Mouse (Mus musculus) MEL (cell line): ENCODE results near the gene E330021D16Rik. TPM values are rescaled to one million over a fixed set of nuclear protein-coding genes. Genes with fewer than 3 reads are reported as not detected.

ENCODE experiments used
- DNase-seq: peaks from one replicate; pipeline ENCODE4 v3.0.0; 2011; ENCODE audit warnings: low read depth, low spot score
- H3K27ac ChIP-seq: 2 replicates; pipeline ENCODE4 v1.5.1; 2012; ENCODE audit warnings: low read depth, mild to moderate bottlenecking, control low read depth, low read length, moderate library complexity; ENCODE audit not compliant: control insufficient read depth
- H3K27me3 ChIP-seq, 2 experiments: fragments of 150-350 bp in 1 of 2; sonication (generic) in 1 of 2; 2 replicates each; pipeline ENCODE4 v1.6.1; 2012; ENCODE audit warnings: low read length in 2 of 2, mild to moderate bottlenecking in 2 of 2, improper control_type of control experiment in 1 of 2, moderate library complexity in 1 of 2; ENCODE audit not compliant: insufficient read depth in 2 of 2, control insufficient read depth in 1 of 2
- H3K36me3 ChIP-seq, 2 experiments: 2 replicates each; pipeline ENCODE4 v1.6.1; 2012 to 2014; ENCODE audit warnings: low read length in 2 of 2, improper control_type of control experiment in 1 of 2, inconsistent platforms in 1 of 2, mild to moderate bottlenecking in 1 of 2; ENCODE audit not compliant: insufficient read depth in 2 of 2, control insufficient read depth in 1 of 2
- H3K4me1 ChIP-seq, 2 experiments: fragments of 150-350 bp in 1 of 2; sonication (generic) in 1 of 2; 2 replicates each; pipeline ENCODE4 v1.6.1; 2012; ENCODE audit warnings: low read length in 2 of 2, improper control_type of control experiment in 1 of 2, mild to moderate bottlenecking in 1 of 2; ENCODE audit not compliant: insufficient read depth in 2 of 2, control insufficient read depth in 1 of 2
- H3K4me3 ChIP-seq, 2 experiments: fragments of 150-350 bp in 1 of 2; sonication (generic) in 1 of 2; 2 replicates each; pipeline ENCODE4 v1.5.1; 2012; ENCODE audit warnings: low read depth in 2 of 2, low read length in 2 of 2, mild to moderate bottlenecking in 2 of 2, moderate library complexity in 2 of 2, control low read depth in 1 of 2, improper control_type of control experiment in 1 of 2; ENCODE audit not compliant: control insufficient read depth in 1 of 2, insufficient read depth in 1 of 2
- H3K79me2 ChIP-seq: 2 replicates; pipeline ENCODE4 v1.6.1; 2012; ENCODE audit warnings: mild to moderate bottlenecking, low read length, moderate library complexity; ENCODE audit not compliant: control insufficient read depth, poor library complexity, insufficient read depth
- H3K9ac ChIP-seq: 2 replicates; pipeline ENCODE4 v1.6.1; 2012; ENCODE audit warnings: low read depth, mild to moderate bottlenecking, control low read depth, low read length, moderate library complexity; ENCODE audit not compliant: control insufficient read depth, poor library complexity, severe bottlenecking
- H3K9me3 ChIP-seq: fragments of 150-350 bp; sonication (generic); replicated peaks from 2 replicates; pipeline ENCODE4 v1.6.1; 2012; ENCODE audit warnings: mild to moderate bottlenecking, low read length, improper control_type of control experiment, moderate library complexity; ENCODE audit not compliant: insufficient read depth
- BHLHE40 ChIP-seq: IDR thresholded peaks from 2 replicates; pipeline ENCODE4 v1.6.1; 2012; ENCODE audit warnings: low read depth, mild to moderate bottlenecking, inconsistent platforms, low read length, improper control_type of control experiment, borderline replicate concordance
- CTCF ChIP-seq, 3 experiments: IDR thresholded peaks in 2 of 3; conservative IDR thresholded peaks in 1 of 3; 2 replicates each; pipeline ENCODE4 v1.5.1; 2011 to 2012; ENCODE audit warnings: low read length in 3 of 3, low read depth in 2 of 3, mild to moderate bottlenecking in 2 of 3, improper control_type of control experiment in 1 of 3, inconsistent platforms in 1 of 3, mixed read lengths in 1 of 3, moderate library complexity in 1 of 3; ENCODE audit not compliant: control insufficient read depth in 1 of 3, insufficient read depth in 1 of 3, poor library complexity in 1 of 3, severe bottlenecking in 1 of 3
- E2F4 ChIP-seq: IDR thresholded peaks from 2 replicates; pipeline ENCODE4 v1.6.1; 2011; ENCODE audit warnings: low read depth, low read length, improper control_type of control experiment, borderline replicate concordance
- ETS1 ChIP-seq: IDR thresholded peaks from 2 replicates; pipeline ENCODE4 v1.6.1; 2012; ENCODE audit warnings: low read depth, mild to moderate bottlenecking, inconsistent platforms, low read length, improper control_type of control experiment, moderate library complexity
- GABPA ChIP-seq: IDR thresholded peaks from 2 replicates; pipeline ENCODE4 v1.6.1; 2012; ENCODE audit warnings: low read depth, mild to moderate bottlenecking, inconsistent platforms, low read length, improper control_type of control experiment, moderate library complexity
- GATA1 ChIP-seq: IDR thresholded peaks from 2 replicates; pipeline ENCODE4 v1.6.1; 2011; ENCODE audit warnings: low read depth, low read length, improper control_type of control experiment
- HCFC1 ChIP-seq: IDR thresholded peaks from 2 replicates; pipeline ENCODE4 v1.6.1; 2012; ENCODE audit warnings: low read depth, mild to moderate bottlenecking, inconsistent platforms, low read length, improper control_type of control experiment, moderate library complexity
- JUND ChIP-seq: IDR thresholded peaks from 2 replicates; pipeline ENCODE4 v1.6.1; 2011; ENCODE audit warnings: low read depth, mild to moderate bottlenecking, improper control_type of control experiment, low read length
- MAZ ChIP-seq: IDR thresholded peaks from 2 replicates; pipeline ENCODE4 v1.6.1; 2012; ENCODE audit warnings: low read depth, mild to moderate bottlenecking, inconsistent platforms, low read length, improper control_type of control experiment
- MEF2A ChIP-seq: IDR thresholded peaks from 2 replicates; pipeline ENCODE4 v1.6.1; 2014; ENCODE audit warnings: low read depth, mild to moderate bottlenecking, inconsistent platforms, low read length, improper control_type of control experiment; ENCODE audit not compliant: poor library complexity, insufficient replicate concordance, severe bottlenecking; ENCODE audit errors: extremely low read depth
- MXI1 ChIP-seq: IDR thresholded peaks from 2 replicates; pipeline ENCODE4 v1.6.1; 2011; ENCODE audit warnings: mild to moderate bottlenecking, low read depth, low read length, improper control_type of control experiment
- MYB ChIP-seq: IDR thresholded peaks from 2 replicates; pipeline ENCODE4 v1.6.1; 2011; ENCODE audit warnings: mild to moderate bottlenecking, low read depth, low read length, improper control_type of control experiment
- POLR2A ChIP-seq, 2 experiments: IDR thresholded peaks; 2 replicates each; pipeline ENCODE4 v1.6.1; 2011 to 2012; ENCODE audit warnings: low read length in 2 of 2, mild to moderate bottlenecking in 2 of 2, control low read depth in 1 of 2, improper control_type of control experiment in 1 of 2, low read depth in 1 of 2, moderate library complexity in 1 of 2; ENCODE audit not compliant: control insufficient read depth in 1 of 2, insufficient read depth in 1 of 2, poor library complexity in 1 of 2
- POLR2AphosphoS2 ChIP-seq: IDR thresholded peaks from 2 replicates; pipeline ENCODE4 v1.6.1; 2011; ENCODE audit warnings: low read length, improper control_type of control experiment
- RAD21 ChIP-seq: IDR thresholded peaks from 2 replicates; pipeline ENCODE4 v1.6.1; 2011; ENCODE audit warnings: mild to moderate bottlenecking, low read depth, low read length, improper control_type of control experiment
- SMC3 ChIP-seq: IDR thresholded peaks from 2 replicates; pipeline ENCODE4 v1.6.1; 2011; ENCODE audit warnings: low read depth, low read length, improper control_type of control experiment
- TAL1 ChIP-seq: IDR thresholded peaks from 2 replicates; pipeline ENCODE4 v1.6.1; 2012; ENCODE audit warnings: mild to moderate bottlenecking, inconsistent platforms, low read length, moderate library complexity, mixed read lengths
- TCF12 ChIP-seq: IDR thresholded peaks from 2 replicates; pipeline ENCODE4 v1.6.1; 2014; ENCODE audit warnings: low read depth, mild to moderate bottlenecking, inconsistent platforms, low read length, improper control_type of control experiment, moderate library complexity
- UBTF ChIP-seq: IDR thresholded peaks from 2 replicates; pipeline ENCODE4 v1.6.1; 2012; ENCODE audit warnings: low read depth, mild to moderate bottlenecking, inconsistent platforms, low read length, improper control_type of control experiment, moderate library complexity, borderline replicate concordance; ENCODE audit not compliant: insufficient read depth
- USF1 ChIP-seq: IDR thresholded peaks from 2 replicates; pipeline ENCODE4 v1.6.1; 2014; ENCODE audit warnings: low read depth, mild to moderate bottlenecking, inconsistent platforms, low read length, improper control_type of control experiment, moderate library complexity
- USF2 ChIP-seq, 2 experiments: IDR thresholded peaks; 2 replicates each; pipeline ENCODE4 v1.6.1; 2011 to 2012; ENCODE audit warnings: improper control_type of control experiment in 2 of 2, low read length in 2 of 2, borderline replicate concordance in 1 of 2, inconsistent platforms in 1 of 2, low read depth in 1 of 2, mild to moderate bottlenecking in 1 of 2; ENCODE audit not compliant: insufficient read depth in 1 of 2
- ZKSCAN1 ChIP-seq: IDR thresholded peaks from 2 replicates; pipeline ENCODE4 v1.6.1; 2012; ENCODE audit warnings: low read depth, mild to moderate bottlenecking, inconsistent platforms, low read length, improper control_type of control experiment, moderate library complexity
- polyA plus RNA-seq, 2 experiments: library from polyadenylated mRNA; stranded (reverse) in 1 of 2; unstranded in 1 of 2; fragments of >175 nt in 1 of 2; fragments of >200 nt in 1 of 2; gene quantifications; 2 replicates each; pipeline versions ENCODE4 v1.2.1 to v1.2.4; 2012; ENCODE audit warnings: low replicate concordance in 2 of 2, low read depth in 1 of 2; ENCODE audit not compliant: insufficient read length in 2 of 2, insufficient read depth in 1 of 2, missing spikeins in 1 of 2
- total RNA-seq: library from RNA; depleted of rRNA; stranded (reverse); fragments of 300-350 nt; gene quantifications from 2 replicates; pipeline ENCODE4 v1.2.3, GENCODE M21; 2012

E330021D16Rik gene
- total and polyA plus RNA-seq, 3 experiments = not detected

DNA sequence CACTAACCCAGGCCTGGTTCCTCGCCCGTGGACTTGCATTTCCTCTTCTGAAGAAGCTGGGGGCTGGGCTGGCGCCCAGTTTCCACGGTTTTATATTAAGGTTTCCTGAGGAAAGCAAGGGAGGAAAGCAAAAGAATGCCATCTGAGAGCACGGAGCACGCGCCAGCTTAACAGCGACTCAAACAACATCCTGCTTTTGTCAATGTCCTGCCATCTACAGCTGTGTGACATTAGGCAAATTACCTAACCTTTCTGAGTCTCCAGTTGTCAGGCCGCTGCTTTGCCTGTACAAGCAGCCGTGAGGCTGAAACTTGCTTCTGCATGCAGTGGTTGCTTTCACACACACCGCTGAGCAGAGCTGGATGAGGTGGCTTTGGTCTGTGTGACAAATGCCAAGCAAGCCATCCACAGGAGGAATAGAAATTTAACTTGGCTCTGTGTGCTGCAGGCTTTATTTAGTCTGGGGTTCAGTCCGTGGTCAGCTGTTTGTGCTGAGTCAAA, 48.8 kb upstream of the E330021D16Rik start:
- no peak for DNase-seq
- no peak for TF ChIP-seq RAD21
- Histone ChIP-seq H3K4me1 (peaks cover 0 to 21% of the 10 kb centered on the region in 2 experiments; a peak in 2 of 4 replicates), H3K79me2 (no peaks in the 10 kb centered on the region; the same call in 1 of the 2 replicates), H3K27me3 (no peaks in the 10 kb centered on the region), H3K4me3 (no peak overlapping the region), H3K9ac (no peak overlapping the region), H3K36me3 (peaks cover 0 to 27% of the 10 kb centered on the region in 2 experiments; a peak in 2 of 4 replicates), H3K9me3 (no peaks in the 10 kb centered on the region), H3K27ac (no peak overlapping the region)

DNA sequence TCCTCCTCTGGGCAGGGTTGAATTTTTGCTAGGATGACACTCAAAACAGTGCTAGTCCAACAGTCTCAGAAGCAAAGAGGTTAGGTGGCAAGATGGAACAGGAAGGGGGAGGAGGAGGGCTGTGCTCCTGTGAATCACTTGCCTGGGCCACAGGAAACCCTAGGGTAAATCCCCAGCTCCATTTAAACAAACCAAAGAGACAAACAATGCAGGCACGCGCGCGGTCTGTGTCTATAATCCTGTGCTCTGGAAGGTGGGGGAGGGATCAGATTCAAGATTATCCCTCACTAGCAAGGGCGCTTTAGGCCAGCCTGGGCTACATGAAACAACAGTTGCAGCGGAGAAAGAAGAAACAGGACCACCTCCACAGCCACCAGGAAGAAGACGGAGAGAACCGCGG, 48.1 kb upstream of the E330021D16Rik start:
- DNase-seq = no peak
- no peak overlapping the region for H3K27ac ChIP-seq
- H3K4me3 ChIP-seq = no peak overlapping the region
- H3K79me2 ChIP-seq = no peaks in the 10 kb centered on the region; the same call in 1 of the 2 replicates
- peaks cover 0 to 22% of the 10 kb centered on the region in 2 experiments; a peak in 2 of 4 replicates for H3K36me3 ChIP-seq
- H3K27me3 ChIP-seq = no peaks in the 10 kb centered on the region
- peaks cover 0 to 16% of the 10 kb centered on the region in 2 experiments; a peak in 2 of 4 replicates for H3K4me1 ChIP-seq
- H3K9ac ChIP-seq = no peak overlapping the region
- TF ChIP-seq BHLHE40 = no peak
- no peaks in the 10 kb centered on the region for H3K9me3 ChIP-seq

DNA sequence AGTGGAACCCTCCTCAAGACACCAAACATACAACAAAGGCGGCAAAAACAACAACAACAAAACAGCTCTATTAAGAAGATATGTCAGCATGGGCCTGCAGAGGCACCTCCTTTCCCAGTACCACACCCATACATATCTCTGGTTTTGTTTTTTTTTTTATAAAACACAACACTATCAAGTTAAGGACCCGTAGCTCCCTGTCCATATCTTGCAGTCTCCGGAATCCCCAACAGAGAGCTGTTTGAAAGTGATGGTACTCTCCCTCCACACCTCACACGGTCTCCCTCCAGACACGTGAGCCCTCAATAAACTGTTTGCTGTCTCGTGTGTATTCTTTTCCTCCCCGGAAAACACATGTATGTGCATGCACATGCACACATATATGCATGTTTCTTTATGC, 43.8 kb upstream of the E330021D16Rik start:
- Histone ChIP-seq H3K79me2 (no peaks in the 10 kb centered on the region), H3K4me3 (no peak overlapping the region)

DNA sequence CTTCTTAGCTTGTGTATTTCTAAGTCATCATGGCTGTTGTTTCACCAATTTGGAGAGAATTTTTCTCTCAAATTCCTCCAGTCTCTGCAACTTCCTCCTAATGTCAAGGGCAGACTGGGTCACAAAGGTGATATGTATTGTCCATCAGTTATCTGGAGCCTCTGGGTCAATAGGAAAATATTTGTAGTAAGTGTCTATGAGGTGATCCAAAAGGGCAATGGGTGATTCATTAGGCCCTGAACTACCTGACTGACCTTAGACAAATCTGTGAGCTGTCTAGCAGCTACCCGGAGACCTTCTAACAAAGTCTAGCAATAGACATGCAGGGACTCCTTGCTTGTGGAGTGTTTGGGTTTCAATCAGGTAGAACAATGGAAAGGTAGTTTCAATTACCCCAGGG, 40.9 kb upstream of the E330021D16Rik start:
- no peak overlapping the region for H3K9ac ChIP-seq
- no peaks in the 10 kb centered on the region for H3K9me3 ChIP-seq
- H3K27ac ChIP-seq = no peak overlapping the region
- H3K4me1 ChIP-seq = no peaks in the 10 kb centered on the region; a peak in 2 of 4 replicates
- no peak for DNase-seq
- H3K79me2 ChIP-seq = no peaks in the 10 kb centered on the region
- H3K27me3 ChIP-seq = no peaks in the 10 kb centered on the region
- no peak overlapping the region for H3K4me3 ChIP-seq
- H3K36me3 ChIP-seq = no peaks in the 10 kb centered on the region
- no peak for TF ChIP-seq POLR2A (IDR thresholded peaks at IDR 0.05; ENCODE audit: control insufficient read depth in 1 of 2, insufficient read depth in 1 of 2, low read depth in 1 of 2, low read length in 2 of 2, poor library complexity in 1 of 2)
- no peak for TF ChIP-seq ETS1
- no peak for TF ChIP-seq TCF12
- TF ChIP-seq HCFC1 = no peak
- no peak for TF ChIP-seq POLR2AphosphoS2
- no peak for TF ChIP-seq ZKSCAN1
- TF ChIP-seq MEF2A = no peak
- TF ChIP-seq E2F4 = no peak
- TF ChIP-seq GATA1 = no peak
- TF ChIP-seq MXI1 = no peak
- TF ChIP-seq MAZ = no peak
- TF ChIP-seq CTCF (IDR thresholded peaks at IDR 0.05 in 2 of 3, conservative IDR thresholded peaks at IDR 0.05 in 1 of 3; ENCODE audit: control insufficient read depth in 1 of 3, insufficient read depth in 1 of 3, low read depth in 2 of 3, low read length in 3 of 3, poor library complexity in 1 of 3, severe bottlenecking in 1 of 3) = no peak
- TF ChIP-seq MYB = no peak
- no peak for TF ChIP-seq USF1
- TF ChIP-seq SMC3 = no peak

More for the DNA sequence above, 43.8 kb upstream of the E330021D16Rik start:
- Histone ChIP-seq H3K36me3 (no peaks in the 10 kb centered on the region), H3K27me3 (no peaks in the 10 kb centered on the region), H3K9ac (no peak overlapping the region), H3K27ac (no peak overlapping the region), H3K9me3 (no peaks in the 10 kb centered on the region), H3K4me1 (no peaks in the 10 kb centered on the region)
- no peak for TF ChIP-seq BHLHE40
- TF ChIP-seq MAZ = no peak
- TF ChIP-seq USF2 (IDR thresholded peaks at IDR 0.05; ENCODE audit: borderline replicate concordance in 1 of 2, insufficient read depth in 1 of 2, low read depth in 1 of 2, low read length in 2 of 2) = no peak
- TF ChIP-seq MYB = no peak
- no peak for TF ChIP-seq JUND
- TF ChIP-seq GABPA = no peak
- TF ChIP-seq TAL1 = no peak
- TF ChIP-seq UBTF = no peak
- TF ChIP-seq SMC3 = no peak
- TF ChIP-seq CTCF (IDR thresholded peaks at IDR 0.05 in 2 of 3, conservative IDR thresholded peaks at IDR 0.05 in 1 of 3; ENCODE audit: control insufficient read depth in 1 of 3, insufficient read depth in 1 of 3, low read depth in 2 of 3, low read length in 3 of 3, poor library complexity in 1 of 3, severe bottlenecking in 1 of 3) = no peak
- DNase-seq = no peak
